Mouse (Mus musculus) right cerebral cortex, adult 2 months (tissue): Measurements from ENCODE around the gene Pde6d.
"Not testable (repeated sequence)": the region's sequence is repeated elsewhere in the genome, so short reads cannot be mapped to it uniquely, and the experiment has no call there.

Source experiments
- DNase-seq, 2 experiments: peaks; one replicate each; pipeline ENCODE4 v3.0.0; 2021 to 2022; ENCODE audit warnings: low spot score in 2 of 2

Gene Pde6d

DNA sequence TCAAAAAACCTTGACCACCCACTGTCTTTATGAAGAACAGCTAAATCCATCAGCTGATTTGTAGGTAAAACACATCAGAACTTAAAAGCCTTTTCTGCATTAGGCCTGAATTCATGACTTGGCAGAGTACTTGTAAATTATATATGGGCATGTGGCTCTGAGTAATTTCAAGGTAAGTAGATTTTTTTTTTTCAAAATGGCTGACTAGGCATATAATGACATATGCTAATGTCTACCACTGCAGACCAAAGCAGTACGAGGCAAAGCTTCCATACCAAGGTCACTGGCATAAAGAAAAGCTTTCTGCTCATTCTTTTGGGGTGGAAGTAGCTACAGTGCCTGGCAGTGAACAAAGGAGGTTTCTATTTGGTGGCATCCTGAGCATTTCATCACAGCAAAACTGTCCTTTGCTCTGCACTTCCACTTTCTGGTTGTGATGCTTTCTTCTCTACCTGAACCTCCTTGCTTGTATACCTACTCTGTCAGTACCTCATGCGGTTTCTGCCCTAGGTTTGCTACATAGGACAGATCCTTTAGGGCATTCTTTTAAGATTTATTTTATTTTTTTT, 13.1 kb downstream of the Pde6d start:
- DNase-seq: no peak

DNA sequence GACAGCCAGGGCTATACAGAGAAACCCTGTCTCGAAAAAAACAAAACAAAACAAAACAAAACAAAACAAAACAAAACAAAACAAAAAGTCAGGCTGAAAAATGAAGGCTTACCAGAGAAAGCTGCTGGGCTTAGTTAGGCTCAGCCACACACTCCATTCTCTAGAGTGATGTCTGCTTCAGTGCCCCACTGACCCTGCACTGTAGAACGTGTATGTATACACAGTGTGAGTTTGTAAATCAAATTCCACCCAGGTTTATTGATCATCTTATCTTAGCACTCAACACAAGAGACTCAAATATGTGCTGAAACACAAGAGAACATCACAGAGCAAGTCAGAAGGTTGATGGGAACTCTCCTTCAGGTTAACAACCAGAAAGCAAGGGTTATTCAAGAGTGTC, 14.0 kb downstream of the Pde6d start:
- no peak for DNase-seq

DNA sequence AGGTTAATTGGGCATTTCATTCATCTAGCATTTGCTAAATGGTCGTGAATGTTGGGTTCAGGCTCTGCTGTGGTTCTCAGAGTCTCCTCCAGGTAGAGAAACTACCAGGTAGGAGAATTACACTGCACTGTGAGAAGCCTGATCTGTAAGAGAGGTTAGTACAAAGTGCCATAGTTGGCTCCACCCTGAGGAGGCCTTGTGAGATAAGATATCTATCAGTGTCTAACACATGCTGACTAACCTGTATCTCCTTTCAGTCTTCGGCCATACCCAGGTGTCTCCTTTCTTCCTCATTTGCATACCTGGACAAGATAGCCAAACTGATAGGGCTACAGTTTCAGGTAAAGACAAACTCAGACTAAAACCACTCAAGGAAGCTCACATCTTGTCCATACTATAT, 19.8 kb downstream of the Pde6d start:
- DNase-seq: no peak

DNA sequence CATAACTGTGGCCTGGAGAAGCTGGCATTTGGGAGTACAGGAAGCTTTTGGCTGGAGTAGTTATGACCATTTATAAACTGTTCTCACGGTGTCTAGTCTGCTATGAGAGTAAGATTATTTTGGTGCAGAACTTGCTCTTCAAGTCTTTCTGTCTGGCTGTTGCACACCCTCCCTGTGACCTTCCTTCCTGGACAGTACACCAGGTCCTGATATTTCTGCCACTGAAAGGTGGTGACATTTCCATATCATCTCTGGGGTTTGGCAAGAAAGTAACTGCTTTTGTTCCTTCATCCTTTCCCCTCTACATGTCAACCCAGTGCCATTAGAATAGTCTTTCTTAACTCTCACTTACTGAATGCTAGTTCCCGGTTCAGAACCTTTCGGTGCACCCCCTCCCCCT, 23.2 kb downstream of the Pde6d start:
- DNase-seq: no peak

DNA sequence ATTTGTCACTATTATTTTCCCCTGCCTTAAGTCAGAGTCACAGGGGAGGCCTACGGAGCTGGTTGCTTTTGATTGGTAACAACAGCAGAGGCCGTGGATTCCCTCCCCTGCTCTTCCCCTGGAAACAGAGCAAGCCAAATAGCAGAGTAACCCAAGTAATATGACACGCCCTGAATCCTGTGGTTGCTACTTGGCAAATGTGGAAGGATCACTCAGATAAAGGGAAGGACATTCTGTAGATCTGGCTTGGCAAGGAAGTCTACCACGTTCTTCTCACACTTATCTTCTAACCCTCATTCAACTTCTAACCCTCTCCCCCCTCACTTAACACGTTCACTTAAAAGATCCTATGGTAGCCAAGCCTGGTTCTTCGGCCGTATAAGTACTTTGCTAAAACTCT, 24.6 kb downstream of the Pde6d start:
- DNase-seq: no peak

DNA sequence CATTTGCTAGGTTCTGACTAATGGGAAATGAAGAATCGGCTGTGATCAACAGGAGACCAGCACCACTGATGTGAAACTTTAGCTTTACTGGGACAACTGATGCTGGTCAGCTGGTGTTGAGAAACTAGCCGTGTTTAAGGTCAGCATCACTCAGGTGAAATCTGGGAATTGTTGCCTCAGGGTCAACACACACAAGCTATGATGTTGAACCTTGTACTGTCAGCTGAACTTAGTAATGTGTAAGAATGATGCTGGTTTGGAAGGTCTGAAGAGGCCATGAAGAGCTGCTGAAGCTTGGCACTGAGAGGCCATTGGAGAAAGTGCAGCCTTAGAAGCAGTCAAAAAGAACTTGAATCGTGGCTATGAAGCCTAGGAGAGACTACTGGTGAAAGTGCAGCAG, 26.8 kb downstream of the Pde6d start:
- DNase-seq: no peak

DNA sequence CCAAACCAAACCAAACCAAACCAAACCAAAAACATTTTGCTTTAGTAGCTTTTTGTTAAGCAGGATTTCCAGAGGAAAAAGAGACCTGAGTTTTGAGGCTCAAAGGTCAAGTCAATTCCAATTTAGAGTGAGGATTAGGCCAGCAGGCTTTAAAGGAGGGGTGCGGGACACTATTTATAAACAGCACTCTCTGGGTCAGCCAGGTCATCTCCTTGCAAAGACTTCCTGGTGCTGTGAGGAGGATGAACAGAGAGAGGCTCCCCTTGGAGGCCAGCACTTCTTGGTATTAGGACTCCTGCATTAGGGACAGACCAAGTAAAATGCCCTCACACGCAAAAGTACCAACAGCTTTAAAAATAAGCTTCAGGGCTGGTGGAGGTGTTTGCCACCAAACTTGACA, 30.6 kb downstream of the Pde6d start:
- DNase-seq: no peak

DNA sequence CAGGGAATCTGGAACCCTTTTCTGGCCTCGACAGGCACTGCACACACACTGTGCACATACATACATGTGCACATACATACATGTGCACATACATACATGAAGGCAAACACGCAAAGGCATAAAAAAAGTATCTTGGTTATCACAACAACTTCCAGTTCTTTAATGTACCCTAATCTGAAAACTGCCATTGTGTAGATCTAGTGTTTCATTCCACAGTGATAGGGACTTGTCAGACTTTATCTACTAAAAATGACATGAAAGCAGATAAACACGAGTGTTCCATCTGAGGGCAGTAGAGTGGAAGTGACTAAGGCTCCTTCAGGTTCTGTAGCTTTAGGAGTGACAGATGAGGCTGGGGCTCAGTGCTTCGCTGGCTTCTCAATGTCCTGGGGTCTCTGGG, 31.1 kb downstream of the Pde6d start:
- no peak for DNase-seq

DNA sequence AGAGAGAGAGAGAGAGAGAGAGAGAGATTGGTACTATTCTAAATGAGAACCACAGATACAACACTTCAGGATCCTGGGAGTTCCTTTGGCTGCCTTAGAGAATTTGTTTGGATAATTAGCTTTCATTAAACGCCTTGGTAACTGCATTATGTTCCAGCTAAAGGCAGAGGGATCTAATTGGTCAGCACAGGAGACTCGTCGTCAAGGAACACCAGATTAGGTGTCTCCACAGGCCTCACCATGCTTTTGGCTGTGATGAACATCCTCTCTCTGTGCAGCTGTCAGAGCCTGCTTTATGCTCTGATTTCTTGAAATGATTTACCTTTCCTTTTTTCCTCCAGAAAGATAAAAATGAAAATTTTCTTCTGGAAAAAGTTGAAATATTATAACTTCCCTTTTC, 35.6 kb downstream of the Pde6d start:
- no peak for DNase-seq

DNA sequence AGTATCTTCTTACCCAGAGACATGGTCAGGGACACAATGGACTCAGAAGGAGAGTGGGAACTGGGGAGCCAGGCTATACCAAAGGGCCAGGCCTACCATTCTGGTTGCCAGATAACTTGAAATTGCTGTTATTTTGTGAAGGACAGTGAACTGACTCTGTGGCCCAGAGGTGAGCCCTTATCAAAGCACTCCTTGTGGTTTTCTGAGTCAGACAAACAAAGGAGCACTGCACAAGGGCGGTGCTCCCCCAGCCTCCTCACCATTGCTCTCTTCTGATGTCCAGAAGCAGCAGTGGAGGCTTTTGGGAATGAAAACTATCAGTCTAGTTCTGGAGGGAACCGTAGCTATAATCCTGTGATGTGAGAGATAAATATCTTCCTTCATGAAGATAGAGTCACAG, 39.8 kb downstream of the Pde6d start:
- DNase-seq: no peak

DNA sequence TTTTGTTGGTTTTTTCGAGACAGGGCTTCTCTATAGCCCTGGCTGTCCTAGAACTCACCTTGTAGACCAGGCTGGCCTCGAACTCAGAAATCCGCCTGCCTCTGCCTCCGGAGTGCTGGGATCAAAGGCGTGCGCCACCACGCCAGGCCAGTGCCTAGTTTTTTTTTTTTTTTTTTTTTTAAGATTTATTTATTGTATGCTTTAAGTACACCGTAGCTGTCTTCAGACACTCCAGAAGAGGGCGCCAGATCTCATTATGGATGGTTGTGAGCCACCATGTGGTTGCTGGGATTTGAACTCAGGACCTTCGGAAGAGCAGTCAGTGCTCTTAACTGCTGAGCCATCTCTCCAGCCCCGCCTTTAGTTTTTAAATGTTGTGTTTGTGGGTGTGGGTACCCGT, 42.8 kb downstream of the Pde6d start:
- DNase-seq: not testable (repeated sequence)

DNA sequence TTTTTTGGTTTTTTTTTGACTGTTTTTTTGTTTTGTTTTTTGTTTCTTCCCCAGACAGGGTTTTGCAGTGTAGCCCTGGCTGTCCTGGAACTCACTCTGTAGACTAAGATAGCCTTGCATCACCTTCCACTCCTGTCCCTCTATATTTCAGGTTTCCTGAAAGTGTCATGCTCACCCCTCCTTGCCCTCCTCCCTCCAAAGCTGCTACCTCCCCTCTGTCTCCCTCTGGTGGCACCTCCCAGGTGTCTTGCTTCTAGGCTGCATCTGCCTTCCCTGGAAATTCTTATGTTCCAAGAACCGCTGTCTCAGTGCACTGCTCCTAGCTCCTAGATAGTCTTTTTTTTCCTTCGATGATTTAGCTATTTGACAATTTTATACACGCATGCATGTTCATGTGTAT, 44.0 kb downstream of the Pde6d start:
- no peak for DNase-seq

DNA sequence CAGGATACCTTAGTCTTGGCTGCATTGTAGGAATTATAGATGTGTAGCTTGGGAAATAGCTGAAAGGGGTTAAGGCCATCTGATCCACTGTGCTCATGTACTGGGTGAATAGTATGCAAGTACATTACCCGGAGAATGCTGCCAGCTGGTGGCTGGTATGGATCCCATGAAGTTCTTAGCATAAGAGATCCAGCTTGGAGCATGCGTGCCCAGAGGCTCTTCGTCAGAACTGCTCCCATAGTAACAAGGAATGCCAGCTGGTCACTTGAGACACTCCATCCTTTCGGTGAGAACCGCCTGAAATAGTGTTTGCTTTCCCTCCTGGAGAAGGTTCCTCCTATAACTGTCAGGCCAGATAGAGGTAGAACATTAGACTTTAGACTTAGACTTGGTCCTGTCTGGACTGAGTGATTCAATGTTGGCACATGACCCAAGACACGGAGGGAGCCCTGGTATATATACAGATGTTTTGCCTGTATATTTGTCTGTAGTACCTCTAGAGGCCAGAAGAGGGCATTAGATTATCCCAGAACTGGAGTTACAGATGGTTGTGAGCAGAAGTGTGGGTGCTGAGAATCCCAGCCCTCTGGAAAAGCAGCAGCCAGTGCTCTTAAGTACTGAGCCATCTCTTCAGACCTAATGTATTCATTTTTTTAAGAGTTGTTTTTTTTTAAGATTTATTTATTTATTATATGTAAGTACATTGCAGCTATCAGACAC, 48.9 kb downstream of the Pde6d start:
- DNase-seq: peak; percentile 64 to 68

DNA sequence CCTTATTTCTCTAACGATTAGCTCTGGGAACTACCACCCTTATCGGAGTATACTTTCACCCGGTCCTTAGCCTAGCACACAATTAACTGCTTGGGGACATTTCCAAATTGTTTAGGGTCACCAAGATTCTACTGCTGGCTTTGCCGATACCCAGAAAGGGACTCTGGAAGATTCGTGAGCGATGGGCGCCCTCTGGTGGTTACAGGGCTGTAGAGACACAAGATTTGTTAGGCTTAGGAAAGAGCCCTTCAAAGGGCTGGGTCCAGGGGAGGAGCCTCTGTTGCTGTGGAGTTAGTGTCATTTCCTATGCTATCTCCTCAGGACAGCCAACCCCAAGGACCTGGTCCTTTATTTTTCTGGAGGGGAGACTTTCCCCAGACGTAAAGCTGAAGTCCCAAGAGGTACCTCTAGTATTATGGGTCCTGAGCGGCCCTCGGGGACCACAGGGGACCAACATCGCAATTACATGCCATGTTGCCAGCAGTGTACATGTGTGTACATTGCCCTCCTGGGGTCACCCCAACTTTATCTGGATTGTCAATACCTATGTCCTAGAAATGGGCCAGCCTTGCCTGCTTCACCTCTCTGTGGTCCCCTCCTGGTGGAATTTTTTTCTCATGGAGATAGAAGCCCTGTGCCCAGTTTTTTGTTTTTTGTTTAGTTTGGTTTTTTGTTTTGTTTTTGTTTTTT, 49.9 kb downstream of the Pde6d start:
- peak; percentile 97 to 98 for DNase-seq

DNA sequence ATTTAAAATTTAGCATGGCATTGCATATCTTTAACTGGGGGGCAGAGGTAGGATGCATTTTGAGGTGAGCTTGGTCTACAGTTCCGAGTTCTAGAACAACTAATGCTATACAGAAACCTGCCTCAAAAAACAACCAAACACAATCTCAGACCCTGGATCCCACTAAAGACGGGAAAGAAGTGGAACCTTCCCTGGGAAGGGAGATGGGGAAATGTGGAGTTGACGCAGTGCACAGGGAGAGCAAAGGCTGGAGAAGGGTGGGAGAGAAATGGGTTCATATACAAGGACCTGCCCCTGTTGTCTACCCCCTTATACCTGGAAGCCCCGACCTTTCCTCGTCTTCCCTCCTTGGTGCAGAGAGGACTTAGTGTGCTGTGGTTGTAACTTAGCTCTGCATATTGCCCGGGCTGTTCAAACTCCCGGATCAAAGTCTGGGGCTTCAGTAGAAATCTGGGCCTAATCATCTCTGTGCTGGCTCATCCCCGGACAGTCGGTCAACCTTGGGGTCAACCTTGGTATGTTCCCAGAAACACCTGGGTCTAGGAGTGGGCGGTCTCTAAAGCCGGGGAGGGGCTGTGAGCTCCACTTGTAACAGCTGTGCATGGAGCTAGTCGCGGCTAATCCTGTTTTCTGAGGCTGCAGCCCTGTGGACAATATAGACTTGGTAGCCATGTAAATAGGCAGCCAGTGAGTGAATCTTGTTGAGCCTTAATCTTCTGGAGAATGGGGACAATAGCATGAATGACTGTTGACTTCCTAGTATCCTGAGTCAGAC, 50.7 kb downstream of the Pde6d start:
- DNase-seq: no peak

DNA sequence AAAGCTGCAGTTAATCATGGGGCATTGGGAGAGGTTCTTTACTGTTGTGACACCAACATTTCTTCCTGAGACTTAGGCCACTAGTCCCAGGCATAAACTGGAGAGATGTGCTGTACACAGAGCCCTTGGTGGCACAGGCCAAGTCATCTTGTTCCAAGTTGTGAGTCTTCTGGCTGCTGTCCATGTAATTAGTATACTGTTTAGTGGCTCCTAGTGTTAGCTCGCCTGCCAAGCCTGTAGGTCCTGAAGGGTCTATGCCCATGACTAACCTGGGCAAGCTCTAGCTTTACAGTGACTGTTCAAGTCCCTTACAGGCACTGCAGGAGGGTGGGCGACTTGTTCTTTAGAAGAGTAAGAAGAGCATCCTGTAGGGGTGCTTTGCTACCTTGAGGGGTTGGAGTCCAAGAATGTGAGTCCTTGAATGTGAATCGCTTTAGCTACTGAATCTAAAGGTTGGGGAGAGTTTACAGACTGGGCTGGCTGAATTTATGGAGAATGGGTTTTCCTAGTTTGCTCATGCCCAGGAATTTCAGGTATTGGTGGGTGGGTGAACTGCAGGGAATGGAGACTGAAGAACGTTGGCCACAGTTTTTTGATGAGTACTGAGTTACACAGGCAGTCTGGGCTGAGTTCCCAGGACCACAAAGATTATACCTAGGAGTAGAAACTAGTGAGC, 51.4 kb downstream of the Pde6d start:
- DNase-seq: no peak

DNA sequence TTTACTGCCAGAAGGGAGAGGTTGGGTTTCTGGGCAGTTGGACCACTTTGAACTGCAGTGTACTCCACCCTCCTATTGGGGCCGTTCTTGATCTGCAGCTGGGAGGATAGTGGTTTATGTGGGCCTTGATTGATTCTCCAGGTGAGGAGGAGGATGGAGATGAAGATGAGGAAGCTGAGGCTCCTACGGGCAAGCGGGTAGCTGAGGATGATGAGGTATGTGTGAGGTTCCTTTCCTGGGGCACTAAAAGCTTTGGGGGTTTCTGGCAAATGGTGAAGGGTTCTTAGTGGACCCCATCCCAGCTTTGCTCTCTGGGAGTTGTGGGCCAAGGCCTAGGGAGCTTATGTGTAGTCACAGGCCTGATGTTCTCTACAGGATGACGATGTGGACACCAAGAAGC, 52.8 kb downstream of the Pde6d start:
- no peak for DNase-seq

DNA sequence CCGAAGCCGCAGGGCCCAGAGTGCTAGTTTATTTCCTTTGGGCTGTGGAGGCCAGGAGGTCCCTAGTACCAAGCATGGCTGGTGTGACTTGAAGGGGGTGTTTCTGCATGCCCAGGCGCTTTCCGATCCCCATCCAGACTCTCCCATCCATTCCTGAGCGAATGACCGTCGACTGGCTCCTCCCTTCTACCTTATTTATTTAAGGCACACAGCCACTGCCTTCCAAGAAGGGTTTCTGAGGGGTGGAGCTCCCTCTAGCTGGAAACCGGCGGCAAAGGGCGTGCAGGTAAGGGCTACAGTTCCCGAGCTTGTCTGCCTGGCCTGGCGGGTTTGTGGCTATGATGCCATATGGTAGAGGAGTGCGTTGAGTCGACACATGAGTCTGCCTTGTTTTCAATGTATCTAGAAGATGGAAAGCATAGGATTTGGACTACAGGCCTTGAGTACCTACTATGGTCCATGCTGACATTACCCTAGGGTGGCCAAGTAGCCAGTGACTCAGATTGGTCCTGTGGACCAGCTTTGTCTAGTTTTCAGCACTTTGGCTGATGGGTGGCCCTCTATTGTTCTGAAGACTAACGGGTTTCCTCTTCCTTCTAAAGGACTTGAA, 53.8 kb downstream of the Pde6d start:
- DNase-seq: peak; percentile 54 to 62

DNA sequence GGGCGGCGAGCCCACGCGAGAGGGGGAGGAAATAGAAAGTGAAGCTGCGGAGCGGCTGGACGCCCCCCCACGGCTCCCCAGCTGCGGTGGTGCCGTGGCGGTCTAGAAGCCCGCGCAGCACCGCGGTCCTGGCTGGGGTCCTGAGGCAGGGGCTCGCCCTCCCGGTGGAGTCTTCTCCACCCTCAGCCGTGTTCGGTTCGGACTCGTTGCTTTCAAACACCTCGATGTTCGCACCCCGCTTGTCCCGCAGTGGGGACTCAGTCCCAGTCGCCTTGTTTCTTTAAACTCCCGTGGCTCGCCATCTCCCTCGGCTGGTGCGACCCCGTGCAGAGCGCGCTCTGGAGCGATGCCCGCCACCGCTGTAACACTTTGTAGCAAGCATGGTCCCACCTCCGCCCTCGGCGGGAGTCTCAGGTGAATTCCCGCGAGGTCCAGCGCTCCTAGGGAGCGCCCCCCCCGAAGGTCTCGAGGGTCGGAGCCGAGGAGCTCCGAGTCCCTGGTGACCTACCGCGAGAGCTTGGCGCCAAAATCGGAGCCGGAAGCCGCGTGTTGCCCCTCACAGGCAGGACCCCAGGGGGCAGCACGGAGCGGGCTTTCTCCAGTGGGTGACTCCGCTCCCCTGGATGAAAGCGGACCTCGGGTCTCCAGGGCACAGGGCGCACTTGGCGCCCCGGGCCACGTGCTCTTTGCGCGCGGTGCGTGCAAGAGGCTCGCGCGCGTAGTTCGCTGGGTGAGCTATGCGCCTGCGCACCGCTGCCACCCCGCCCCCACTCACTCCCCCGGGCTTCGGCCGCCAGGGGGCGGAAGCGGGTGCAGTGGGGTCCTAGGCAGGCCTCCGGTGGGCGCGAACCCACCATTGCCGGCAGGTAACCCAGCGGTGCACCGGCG, 54.6 kb downstream of the Pde6d start:
- DNase-seq: peak; percentile 90 to 93

DNA sequence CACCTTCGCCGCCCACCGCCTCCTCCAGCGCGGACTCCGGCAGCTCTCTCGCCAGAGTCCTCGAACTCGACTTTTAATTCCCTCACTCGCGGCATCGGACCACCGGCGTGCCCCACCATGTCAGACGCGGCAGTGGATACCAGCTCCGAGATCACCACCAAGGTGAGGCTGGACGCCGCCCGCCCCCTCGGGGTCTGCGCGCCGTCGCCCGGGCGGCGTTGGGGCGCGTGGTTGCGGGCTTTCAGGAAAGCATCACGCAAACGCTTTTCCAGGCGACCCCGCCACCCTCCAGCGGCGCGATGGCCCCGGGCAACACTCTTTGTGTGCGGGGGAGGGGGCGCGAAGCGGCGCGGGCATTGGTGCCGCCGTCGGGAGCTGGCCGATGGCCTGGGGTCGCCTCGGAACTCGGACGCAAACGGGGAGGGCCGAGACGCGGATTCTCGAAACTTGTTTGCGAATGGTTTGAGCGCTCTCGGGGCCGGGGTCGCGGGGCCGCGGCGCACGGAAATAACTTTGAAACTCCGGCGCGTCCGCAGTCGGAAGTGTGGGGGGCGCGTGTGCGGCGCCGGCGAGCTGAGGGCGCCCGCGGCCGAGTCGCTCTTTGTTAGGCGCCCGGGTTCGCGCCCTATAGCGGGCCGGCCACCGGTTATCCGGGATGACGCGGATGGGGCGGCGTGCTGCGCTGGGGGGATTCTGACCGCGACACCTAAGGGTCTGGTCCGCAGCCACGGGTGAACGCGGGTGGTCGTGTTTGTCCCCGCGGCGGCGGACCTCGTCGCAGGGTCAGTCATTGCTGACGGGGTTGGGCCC, 55.4 kb downstream of the Pde6d start:
- peak in 1 of 2 experiments; percentile 38 for DNase-seq
